Mouse (Mus musculus) spleen, adult 2 months (tissue): ENCODE measurements around the gene Lrmda. TPM values are rescaled to one million over a fixed set of nuclear protein-coding genes. Genes with fewer than 3 reads are reported as not detected.

Experiments
- DNase-seq, 2 experiments: peaks; one replicate each; pipeline versions ENCODE4 v3.0.0 to v3.0.0-alpha.2; 2012 to 2021; ENCODE audit warnings: low spot score in 2 of 2, low read depth in 1 of 2
- H3K27ac ChIP-seq: fragments of 200-500 bp; 2 replicates; pipeline ENCODE4 v1.5.1; 2012; ENCODE audit warnings: low read length, inconsistent platforms; ENCODE audit not compliant: insufficient read depth
- H3K27me3 ChIP-seq: fragments of 200-500 bp; 2 replicates; pipeline ENCODE4 v1.6.1; 2012; ENCODE audit warnings: mild to moderate bottlenecking, moderate library complexity, low read length, inconsistent platforms; ENCODE audit not compliant: control insufficient read depth, insufficient read depth
- H3K36me3 ChIP-seq: fragments of 200-500 bp; 2 replicates; pipeline ENCODE4 v1.6.1; 2012; ENCODE audit warnings: mild to moderate bottlenecking, low read length, inconsistent platforms; ENCODE audit not compliant: control insufficient read depth, insufficient read depth
- H3K4me1 ChIP-seq: fragments of 200-500 bp; 2 replicates; pipeline ENCODE4 v1.6.1; 2011; ENCODE audit warnings: inconsistent platforms; ENCODE audit not compliant: control insufficient read depth, insufficient read depth, insufficient read length
- H3K4me3 ChIP-seq: fragments of 200-500 bp; 2 replicates; pipeline ENCODE4 v1.5.1; 2011; ENCODE audit warnings: mild to moderate bottlenecking, inconsistent platforms; ENCODE audit not compliant: insufficient read depth, insufficient read length; ENCODE audit errors: extremely low read depth
- CTCF ChIP-seq: fragments of 200-500 bp; IDR thresholded peaks from 2 replicates; pipeline ENCODE4 v1.5.1; 2011; ENCODE audit warnings: mild to moderate bottlenecking, inconsistent platforms; ENCODE audit not compliant: insufficient read depth, insufficient read length, insufficient replicate concordance; ENCODE audit errors: extremely low read depth
- POLR2A ChIP-seq: fragments of 200-500 bp; IDR thresholded peaks from 2 replicates; pipeline ENCODE4 v1.6.1; 2011; ENCODE audit warnings: low read depth, low read length, inconsistent platforms
- WGBS: fragments of 180-500 bp; shearing (Covaris S2); methylation state at CpG from one replicate; pipeline ENCODE4 v1.1.7; 2018; 5-methylcytosine and 5-hydroxymethylcytosine counted together
- polyA plus RNA-seq: library from polyadenylated mRNA; depleted of rRNA; stranded (reverse); fragments of >200 nt; gene quantifications from 2 replicates; pipeline ENCODE4 v1.2.3, GENCODE M21; 2012

The Lrmda gene
- polyA plus RNA-seq, 1 experiment: 0.37 TPM

- TF ChIP-seq CTCF: no peak
- no peak for TF ChIP-seq POLR2A
- H3K27me3 ChIP-seq: no peaks in the 10 kb centered on the region
- no peak for DNase-seq
- H3K27ac ChIP-seq: no peak overlapping the region
- H3K4me3 ChIP-seq: no peak overlapping the region
- 77% methylated on average over 3 of the region's 3 CpGs for WGBS
- H3K4me1 ChIP-seq: no peaks in the 10 kb centered on the region
- no peaks in the 10 kb centered on the region for H3K36me3 ChIP-seq
Measured at GRCm38 (mm10) chr14:22611011-22611410, 591.5 kb downstream of the Lrmda start.

GRCm38 (mm10) chr14:22620191-22620590 lies 600.7 kb downstream of the Lrmda start:
- no peaks in the 10 kb centered on the region for H3K27me3 ChIP-seq
- no peak overlapping the region for H3K4me3 ChIP-seq
- TF ChIP-seq CTCF (no peak), POLR2A (no peak)
- DNase-seq: no peak
- no peaks in the 10 kb centered on the region for H3K36me3 ChIP-seq
- no peak overlapping the region for H3K27ac ChIP-seq
- H3K4me1 ChIP-seq: no peaks in the 10 kb centered on the region

GRCm38 (mm10) chr14:22621941-22622340 lies 602.4 kb downstream of the Lrmda start:
- WGBS: 87% methylated on average over 3 of the region's 3 CpGs
- Histone ChIP-seq H3K36me3 (no peaks in the 10 kb centered on the region), H3K27ac (no peak overlapping the region), H3K4me3 (no peak overlapping the region), H3K4me1 (no peaks in the 10 kb centered on the region), H3K27me3 (no peaks in the 10 kb centered on the region)
- TF ChIP-seq POLR2A (no peak), CTCF (no peak)
- no peak for DNase-seq

- DNase-seq: no peak
Measured at GRCm38 (mm10) chr14:22627105-22627829, 607.8 kb downstream of the Lrmda start.

GRCm38 (mm10) chr14:22630361-22630867 lies 610.9 kb downstream of the Lrmda start:
- Histone ChIP-seq H3K27me3 (no peaks in the 10 kb centered on the region), H3K4me3 (no peak overlapping the region), H3K4me1 (no peaks in the 10 kb centered on the region), H3K36me3 (no peaks in the 10 kb centered on the region), H3K27ac (no peak overlapping the region)
- TF ChIP-seq POLR2A (no peak), CTCF (no peak)
- no peak for DNase-seq
- 89% methylated on average over 9 of the region's 9 CpGs for WGBS

More at GRCm38 (mm10) chr14:22627105-22627829, 607.8 kb downstream of the Lrmda start:
- Histone ChIP-seq H3K27ac (no peak overlapping the region), H3K36me3 (no peaks in the 10 kb centered on the region), H3K4me1 (no peaks in the 10 kb centered on the region), H3K4me3 (no peak overlapping the region), H3K27me3 (no peaks in the 10 kb centered on the region)
- WGBS: 84% methylated on average over 8 of the region's 8 CpGs
- TF ChIP-seq POLR2A: no peak
- no peak for TF ChIP-seq CTCF

GRCm38 (mm10) chr14:22633612-22634011 lies 614.1 kb downstream of the Lrmda start:
- H3K4me1 ChIP-seq: no peaks in the 10 kb centered on the region
- no peak for DNase-seq
- no peak overlapping the region for H3K4me3 ChIP-seq
- no peaks in the 10 kb centered on the region for H3K36me3 ChIP-seq
- 98% methylated on average over 1 of the region's 1 CpGs for WGBS
- TF ChIP-seq CTCF (no peak), POLR2A (no peak)
- no peaks in the 10 kb centered on the region for H3K27me3 ChIP-seq
- H3K27ac ChIP-seq: no peak overlapping the region

- DNase-seq: no peak
- H3K27ac ChIP-seq: no peak overlapping the region
- H3K4me3 ChIP-seq: no peak overlapping the region
- 47% methylated on average over 4 of the region's 4 CpGs for WGBS
- H3K27me3 ChIP-seq: no peaks in the 10 kb centered on the region
- no peaks in the 10 kb centered on the region for H3K36me3 ChIP-seq
- H3K4me1 ChIP-seq: no peaks in the 10 kb centered on the region
- TF ChIP-seq CTCF (no peak), POLR2A (no peak)
Measured at GRCm38 (mm10) chr14:22643494-22643893, 624.0 kb downstream of the Lrmda start.
